ENCODE assay signal across 7 mouse cellular contexts in the genomic region with DNA sequence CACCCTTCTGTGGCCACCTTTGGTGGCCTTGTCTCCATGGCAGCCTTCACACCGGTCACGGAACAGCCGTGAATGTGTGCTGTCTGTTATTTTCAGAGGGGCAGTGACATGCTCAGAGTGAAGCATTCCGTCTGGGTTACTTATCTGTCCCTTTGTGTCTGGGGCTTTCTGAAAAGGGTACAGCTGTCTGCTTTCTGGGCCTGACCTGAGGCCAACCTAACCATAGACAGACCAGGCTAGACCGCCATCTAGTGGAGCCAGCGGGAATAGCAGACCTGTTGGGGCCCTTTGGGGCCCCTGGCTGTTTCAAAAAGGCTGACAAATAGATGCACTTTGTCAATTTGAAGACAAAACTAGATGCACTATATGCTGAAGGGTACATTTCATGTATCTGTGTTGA. TPM values are rescaled to one million over a fixed set of nuclear protein-coding genes. Genes with fewer than 3 reads are reported as not detected.
DNase-seq lines count a peak whose midpoint lies in the region; ATAC-seq lines count a peak whose summit lies in the region.

No protein-coding gene starts in this region.

- peak; percentile 65 to 80 for DNase-seq in cerebellum, postnatal 25 days
- DNase-seq in left cerebral cortex, postnatal 25 days (ENCODE audit: low spot score in 2 of 2) = peak; percentile 61 to 70
- DNase-seq in midbrain, embryonic 14.5 days = peak; percentile 75
- DNase-seq in spleen, postnatal 10 days (ENCODE audit: low spot score in 2 of 2) = peak; percentile 62 to 81

- no peak overlapping the region for H3K27ac ChIP-seq in intestine, embryonic 15.5 days
- no peak overlapping the region; the same call in 1 of the 2 replicates for H3K27ac ChIP-seq in midbrain, embryonic 14.5 days (replicated peaks; ENCODE audit: low read depth, low read length)

- no peak overlapping the region for H3K9ac ChIP-seq in intestine, embryonic 15.5 days
- H3K9ac ChIP-seq in midbrain, embryonic 14.5 days (replicated peaks; ENCODE audit: low read length) = no peak overlapping the region

- no peaks in the 10 kb centered on the region for H3K27me3 ChIP-seq in intestine, embryonic 15.5 days (replicated peaks)
- H3K27me3 ChIP-seq in midbrain, embryonic 14.5 days (ENCODE audit: control insufficient read depth, insufficient read depth, low read length) = no peaks in the 10 kb centered on the region

- no peak overlapping the region for H3K4me3 ChIP-seq in intestine, embryonic 15.5 days (replicated peaks)
- H3K4me3 ChIP-seq in midbrain, embryonic 14.5 days (replicated peaks; ENCODE audit: low read depth, low read length) = no peak overlapping the region

- peaks cover 17% of the 10 kb centered on the region; the same call in 1 of the 2 replicates for H3K4me1 ChIP-seq in intestine, embryonic 15.5 days (replicated peaks)
- H3K4me1 ChIP-seq in midbrain, embryonic 14.5 days (ENCODE audit: control insufficient read depth, insufficient read depth, low read length) = no peaks in the 10 kb centered on the region

- intact Hi-C loops in left cerebral cortex, postnatal 25 days (cut with DNase I) = loop anchor here (1.0 kb wide), 2 partner anchors 61 to 126 kb away; no protein-coding TSS in a partner anchor

- ATAC-seq in activated CD4-positive, CD25-positive, alpha-beta regulatory T cell, adult 4 months = peak; percentile 17
- ATAC-seq in granulocyte monocyte progenitor cell, adult 5-6 weeks (replicated peaks; ENCODE audit: poor library complexity, severe bottlenecking) = peak; percentile 75
- 0 out of 2 replicates have a peak, but pooled peaks have one; percentile 27 for ATAC-seq in intestine, embryonic 15.5 days
- ATAC-seq in midbrain, embryonic 14.5 days (ENCODE audit: low FRiP score, low TSS enrichment) = no peak

- no peaks in the 10 kb centered on the region for H3K36me3 ChIP-seq in intestine, embryonic 15.5 days
- peaks cover 3% of the 10 kb centered on the region; the same call in 1 of the 2 replicates for H3K36me3 ChIP-seq in midbrain, embryonic 14.5 days (ENCODE audit: control insufficient read depth, insufficient read depth, low read length)

- 14% methylated on average over 6 of the region's 6 CpGs for WGBS in intestine, embryonic 15.5 days
- WGBS in midbrain, embryonic 14.5 days = 3% methylated on average over 6 of the region's 6 CpGs

- H3K9me3 ChIP-seq in intestine, embryonic 15.5 days = no peaks in the 10 kb centered on the region
- no peaks in the 10 kb centered on the region for H3K9me3 ChIP-seq in midbrain, embryonic 14.5 days (ENCODE audit: control insufficient read depth, low read length)

- H3K4me2 ChIP-seq in intestine, embryonic 15.5 days (replicated peaks) = no peak overlapping the region
- H3K4me2 ChIP-seq in midbrain, embryonic 14.5 days (ENCODE audit: low read length) = no peak overlapping the region

RNA-seq across cellular contexts. Expression of a gene that starts 46.0 kb away (rescaled TPM):
- polyA plus RNA-seq in activated CD4-positive, CD25-positive, alpha-beta regulatory T cell, adult 4 months (2017; shearing (Covaris generic)) = 1 to 10 TPM; 1.7 TPM
- 1.1 and 9.6 TPM in 2 replicates for total RNA-seq in granulocyte monocyte progenitor cell, adult 5-6 weeks (2014; fragmentation: Nextera tagmentation)
- 5.2 and 7.8 TPM in 2 replicates for total RNA-seq in granulocyte monocyte progenitor cell, adult 5-6 weeks (2017)
- polyA plus RNA-seq in intestine, embryonic 15.5 days (2015; fragmentation: Nextera tagmentation; extraction: Ambion mirVana) = 0.67 and 0.68 TPM in 2 replicates
- total RNA-seq in left cerebral cortex, postnatal 25 days (2021) = under 1 TPM in 1 of 2 experiments, not detected in 1; 0.14 TPM
- polyA plus RNA-seq in midbrain, embryonic 14.5 days (2014; fragmentation: Nextera tagmentation; extraction: Ambion mirVana) = 0.57 TPM in 1 of 2 replicates, not detected in the other
